Mouse (Mus musculus): Measurements from ENCODE around the gene Glud1.

- TF ChIP-seq MAFK (IDR thresholded peaks at IDR 0.05; ENCODE audit: insufficient read depth, low read depth, low read length) (no peak), HCFC1 (IDR thresholded peaks at IDR 0.05; ENCODE audit: borderline replicate concordance, insufficient read depth, low read length) (no peak), CHD2 (IDR thresholded peaks at IDR 0.05; ENCODE audit: low read depth, low read length) (no peak), ZC3H11A (IDR thresholded peaks at IDR 0.05; ENCODE audit: borderline replicate concordance, low read depth, low read length) (no peak), ZNF384 (IDR thresholded peaks at IDR 0.05; ENCODE audit: low read depth, low read length) (no peak)
These were observed 36.4 kb upstream of the Glud1 start for GRCm38 (mm10) chr14:34274141-34274540.
